Mouse (Mus musculus): ENCODE data around the gene Adamts20. TPM values are rescaled to one million over a fixed set of nuclear protein-coding genes. Genes with fewer than 3 reads are reported as not detected.

Gene Adamts20
- total and polyA plus RNA-seq, 2 experiments from 2014 or later, result 2.3 to 5.6 TPM

- Histone ChIP-seq H3K27ac (ENCODE audit: low read depth, low read length) (no peak overlapping the region), H3K36me3 (ENCODE audit: insufficient read depth) (no peaks in the 10 kb centered on the region), H3K4me1 (ENCODE audit: insufficient read depth) (peaks cover 4% of the 10 kb centered on the region), H3K4me2 (ENCODE audit: low read depth) (no peak overlapping the region), H3K4me3 (ENCODE audit: low read depth, low read length) (no peak overlapping the region), H3K9ac (no peak overlapping the region), H3K27me3 (ENCODE audit: insufficient read depth, low read length) (no peaks in the 10 kb centered on the region), H3K9me3 (ENCODE audit: low read length) (no peaks in the 10 kb centered on the region)
- ATAC-seq (no peak), DNase-seq (no peak)
- TF ChIP-seq CTCF (IDR thresholded peaks at IDR 0.05; ENCODE audit: low read depth), result no peak
- 60% methylated on average over 5 of the region's 5 CpGs for WGBS
Observed at GRCm38 (mm10) chr15:94255538-94255937, 209.7 kb downstream of the Adamts20 start.

- peaks cover 4% of the 10 kb centered on the region for H3K4me1 ChIP-seq (ENCODE audit: insufficient read depth)
- H3K9ac ChIP-seq, result no peak overlapping the region
- peak; percentile 61 for TF ChIP-seq CTCF (IDR thresholded peaks at IDR 0.05; ENCODE audit: low read depth)
- ATAC-seq (peak; percentile 49), DNase-seq (no peak)
- H3K36me3 ChIP-seq (ENCODE audit: insufficient read depth), result no peaks in the 10 kb centered on the region
- 52% methylated on average over 3 of the region's 3 CpGs for whole genome bisulfite sequencing
- peak overlapping the region; percentile 66; the same call in 1 of the 2 replicates for H3K27ac ChIP-seq (ENCODE audit: low read depth, low read length)
- no peak overlapping the region for H3K4me3 ChIP-seq (ENCODE audit: low read depth, low read length)
- no peaks in the 10 kb centered on the region for H3K9me3 ChIP-seq (ENCODE audit: low read length)
- H3K4me2 ChIP-seq (ENCODE audit: low read depth), result no peak overlapping the region
- H3K27me3 ChIP-seq (ENCODE audit: insufficient read depth, low read length), result no peaks in the 10 kb centered on the region
Observed at GRCm38 (mm10) chr15:94254861-94255516, 210.2 kb downstream of the Adamts20 start.

- Histone ChIP-seq H3K4me1 (ENCODE audit: insufficient read depth) (peaks cover 4% of the 10 kb centered on the region), H3K36me3 (ENCODE audit: insufficient read depth) (no peaks in the 10 kb centered on the region), H3K27me3 (ENCODE audit: insufficient read depth, low read length) (no peaks in the 10 kb centered on the region), H3K4me2 (ENCODE audit: low read depth) (peak overlapping the region; percentile 11; the same call in 1 of the 2 replicates), H3K9me3 (ENCODE audit: low read length) (no peaks in the 10 kb centered on the region), H3K9ac (no peak overlapping the region), H3K27ac (ENCODE audit: low read depth, low read length) (peak overlapping the region; percentile 66), H3K4me3 (ENCODE audit: low read depth, low read length) (no peak overlapping the region)
- peak; percentile 82 for DNase-seq
- 33% methylated on average over 14 of the region's 14 CpGs for WGBS
- peak; percentile 58 for TF ChIP-seq CTCF (IDR thresholded peaks at IDR 0.05; ENCODE audit: low read depth)
- peak; percentile 87 for ATAC-seq
Observed at GRCm38 (mm10) chr15:94254091-94254860, 210.9 kb downstream of the Adamts20 start.

- TF ChIP-seq CTCF (IDR thresholded peaks at IDR 0.05; ENCODE audit: low read depth), result peak; percentile 39; the same call in 1 of the 2 replicates
- ATAC-seq, result no peak
- Histone ChIP-seq H3K4me3 (ENCODE audit: low read depth, low read length) (no peak overlapping the region), H3K27ac (ENCODE audit: low read depth, low read length) (0 out of 2 replicates have a peak overlapping the region, but pooled peaks have one; percentile 58), H3K4me2 (ENCODE audit: low read depth) (no peak overlapping the region), H3K9me3 (ENCODE audit: low read length) (no peaks in the 10 kb centered on the region), H3K36me3 (ENCODE audit: insufficient read depth) (no peaks in the 10 kb centered on the region), H3K9ac (no peak overlapping the region), H3K27me3 (ENCODE audit: insufficient read depth, low read length) (no peaks in the 10 kb centered on the region), H3K4me1 (ENCODE audit: insufficient read depth) (peaks cover 4% of the 10 kb centered on the region)
- 74% methylated on average over 13 of the region's 13 CpGs for WGBS
- DNase-seq, result no peak
Observed at GRCm38 (mm10) chr15:94252962-94253712, 212.1 kb downstream of the Adamts20 start.

- Histone ChIP-seq H3K4me1 (ENCODE audit: insufficient read depth) (peaks cover 4% of the 10 kb centered on the region), H3K9ac (no peak overlapping the region), H3K4me3 (ENCODE audit: low read depth, low read length) (no peak overlapping the region), H3K4me2 (ENCODE audit: low read depth) (no peak overlapping the region), H3K36me3 (ENCODE audit: insufficient read depth) (no peaks in the 10 kb centered on the region), H3K27ac (ENCODE audit: low read depth, low read length) (no peak overlapping the region), H3K27me3 (ENCODE audit: insufficient read depth, low read length) (no peaks in the 10 kb centered on the region), H3K9me3 (ENCODE audit: low read length) (no peaks in the 10 kb centered on the region)
- 64% methylated on average over 8 of the region's 8 CpGs for WGBS
- TF ChIP-seq CTCF (IDR thresholded peaks at IDR 0.05; ENCODE audit: low read depth), result no peak
- ATAC-seq (no peak), DNase-seq (no peak)
Observed at GRCm38 (mm10) chr15:94249766-94250165, 215.5 kb downstream of the Adamts20 start.

- WGBS, result 77% methylated on average over 6 of the region's 6 CpGs
- Histone ChIP-seq H3K4me2 (ENCODE audit: low read depth) (no peak overlapping the region), H3K4me3 (ENCODE audit: low read depth, low read length) (no peak overlapping the region), H3K36me3 (ENCODE audit: insufficient read depth) (no peaks in the 10 kb centered on the region), H3K9ac (no peak overlapping the region), H3K27me3 (ENCODE audit: insufficient read depth, low read length) (no peaks in the 10 kb centered on the region), H3K27ac (ENCODE audit: low read depth, low read length) (no peak overlapping the region), H3K9me3 (ENCODE audit: low read length) (no peaks in the 10 kb centered on the region), H3K4me1 (ENCODE audit: insufficient read depth) (no peaks in the 10 kb centered on the region)
- ATAC-seq (no peak), DNase-seq (no peak)
- TF ChIP-seq CTCF (IDR thresholded peaks at IDR 0.05; ENCODE audit: low read depth), result no peak
Observed at GRCm38 (mm10) chr15:94248386-94248785, 216.8 kb downstream of the Adamts20 start.

All from forebrain, postnatal 0 days (tissue).